Mouse (Mus musculus) intestine, embryonic 15.5 days (tissue): Measurements from ENCODE around the gene Cmtm1. TPM values are rescaled to one million over a fixed set of nuclear protein-coding genes. Genes with fewer than 3 reads are reported as not detected.
A peak's percentile ranks its signal among the peaks of the same experiment; 100 is the strongest.
"Not testable (repeated sequence)": the region's sequence is repeated elsewhere in the genome, so short reads cannot be mapped to it uniquely, and the experiment has no call there.

Source experiments
- ATAC-seq: fragments of 200-750 bp; cut with Nextera tagmentation; 2 replicates; pipeline ENCODE4 v1.8.0; 2017; ENCODE audit warnings: moderate TSS enrichment, moderate library complexity
- H3K27ac ChIP-seq: fragments of 300-500 bp; sonication (generic); 2 replicates; pipeline ENCODE4 v1.5.1; 2015; ENCODE audit warnings: mild to moderate bottlenecking, inconsistent platforms
- H3K27me3 ChIP-seq: fragments of 300-500 bp; sonication (generic); replicated peaks from 2 replicates; pipeline ENCODE4 v1.6.1; 2015; ENCODE audit warnings: inconsistent platforms
- H3K36me3 ChIP-seq: fragments of 300-500 bp; sonication (generic); 2 replicates; pipeline ENCODE4 v1.6.1; 2015; ENCODE audit warnings: inconsistent platforms
- H3K4me1 ChIP-seq: fragments of 300-500 bp; sonication (generic); replicated peaks from 2 replicates; pipeline ENCODE4 v1.6.1; 2015; ENCODE audit warnings: inconsistent platforms
- H3K4me2 ChIP-seq: fragments of 300-500 bp; sonication (generic); replicated peaks from 2 replicates; pipeline ENCODE4 v1.6.1; 2015; ENCODE audit warnings: mild to moderate bottlenecking, inconsistent platforms
- H3K4me3 ChIP-seq: fragments of 300-500 bp; sonication (generic); replicated peaks from 2 replicates; pipeline ENCODE4 v1.5.1; 2015; ENCODE audit warnings: inconsistent platforms
- H3K9ac ChIP-seq: fragments of 300-500 bp; sonication (generic); 2 replicates; pipeline ENCODE4 v1.6.1; 2015; ENCODE audit warnings: inconsistent platforms
- H3K9me3 ChIP-seq: fragments of 300-500 bp; sonication (generic); 2 replicates; pipeline ENCODE4 v1.6.1; 2016; ENCODE audit warnings: inconsistent platforms
- WGBS: fragments of 180-500 bp; shearing (Covaris S2); methylation state at CpG from one replicate; pipeline ENCODE4 v1.1.7; 2015; 5-methylcytosine and 5-hydroxymethylcytosine counted together
- polyA plus RNA-seq: library from polyadenylated mRNA; unstranded; fragments of >200 nt; fragmentation: Nextera tagmentation; extraction: Ambion mirVana; gene quantifications from 2 replicates; pipeline ENCODE4 v1.2.1, GENCODE M21; 2015

Gene Cmtm1
- polyA plus RNA-seq, 1 experiment from 2014 or later, result not detected

GRCm38 (mm10) chr8:104308341-104308740 is 1.6 kb downstream of the Cmtm1 start:
- WGBS, result 45% methylated on average over 6 of the region's 6 CpGs
- H3K9me3 ChIP-seq, H3K9ac ChIP-seq, H3K27me3 ChIP-seq, H3K36me3 ChIP-seq, H3K4me3 ChIP-seq, H3K4me2 ChIP-seq, H3K27ac ChIP-seq, H3K4me1 ChIP-seq: not testable (repeated sequence)
- peak; percentile 66; the same call in 1 of the 2 replicates for ATAC-seq

GRCm38 (mm10) chr8:104304962-104305361 is 5.0 kb downstream of the Cmtm1 start:
- Histone ChIP-seq H3K9ac (no peak overlapping the region), H3K4me2 (no peak overlapping the region), H3K27ac (no peak overlapping the region), H3K4me3 (no peak overlapping the region), H3K4me1 (no peaks in the 10 kb centered on the region), H3K27me3 (no peaks in the 10 kb centered on the region), H3K9me3 (no peaks in the 10 kb centered on the region), H3K36me3 (no peaks in the 10 kb centered on the region)
- WGBS, result 89% methylated on average over 11 of the region's 11 CpGs
- no peak for ATAC-seq

DNA sequence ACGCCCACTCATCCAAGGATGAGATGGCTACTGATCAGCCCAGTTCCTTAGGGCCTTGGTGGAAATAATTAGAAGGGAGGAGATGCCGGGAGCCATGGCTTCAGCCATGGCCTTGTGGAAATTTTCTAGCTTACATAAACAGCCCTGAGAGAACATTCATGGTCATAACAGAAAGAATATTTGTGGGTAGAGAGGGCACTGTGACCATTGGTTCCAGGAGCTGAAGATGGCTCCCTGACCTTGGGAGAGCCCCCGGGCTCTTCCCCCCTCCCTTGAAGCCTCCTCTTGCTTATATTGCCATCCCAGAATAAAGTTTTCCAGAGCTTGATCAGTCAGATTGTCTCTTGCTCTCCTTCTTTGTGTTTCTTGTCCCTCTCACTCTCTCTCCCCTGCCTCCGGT is 7.4 kb downstream of the Cmtm1 start:
- H3K9ac ChIP-seq, ATAC-seq, H3K27me3 ChIP-seq, H3K9me3 ChIP-seq, H3K36me3 ChIP-seq, H3K4me1 ChIP-seq, H3K4me3 ChIP-seq, H3K4me2 ChIP-seq, H3K27ac ChIP-seq: not testable (repeated sequence)
- 99% methylated on average over 4 of the region's 4 CpGs for WGBS

DNA sequence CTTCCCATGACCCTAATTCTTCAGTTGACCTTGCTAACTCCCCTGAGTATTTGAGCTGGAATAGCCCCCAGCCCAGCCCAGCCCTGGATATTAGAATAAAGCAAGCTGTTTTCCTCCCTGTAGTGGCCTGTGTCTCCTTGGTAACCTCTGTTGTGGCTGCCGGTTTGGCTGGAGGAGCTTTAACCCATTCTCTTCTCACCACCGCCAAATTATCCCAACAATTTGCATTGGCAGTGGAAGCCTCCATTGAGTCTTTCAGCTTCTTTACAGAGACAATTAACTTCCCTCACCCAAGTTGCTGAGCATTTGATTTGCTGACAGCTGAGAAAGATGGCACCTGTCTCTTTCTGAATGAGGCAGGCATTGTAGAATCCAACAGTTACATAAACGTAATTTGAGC is 8.4 kb downstream of the Cmtm1 start:
- 20% methylated on average over 3 of the region's 3 CpGs for WGBS
- H3K9me3 ChIP-seq, H3K27ac ChIP-seq, H3K4me2 ChIP-seq, ATAC-seq, H3K9ac ChIP-seq, H3K36me3 ChIP-seq, H3K4me3 ChIP-seq, H3K4me1 ChIP-seq, H3K27me3 ChIP-seq: not testable (repeated sequence)

- Histone ChIP-seq H3K27ac (no peak overlapping the region), H3K4me3 (no peak overlapping the region), H3K36me3 (no peaks in the 10 kb centered on the region), H3K4me1 (no peaks in the 10 kb centered on the region), H3K4me2 (no peak overlapping the region), H3K27me3 (no peaks in the 10 kb centered on the region), H3K9ac (no peak overlapping the region), H3K9me3 (no peaks in the 10 kb centered on the region)
- ATAC-seq, result no peak
- WGBS, result 79% methylated on average over 1 of the region's 1 CpGs
Observed at GRCm38 (mm10) chr8:104294396-104294795, 15.5 kb downstream of the Cmtm1 start.

DNA sequence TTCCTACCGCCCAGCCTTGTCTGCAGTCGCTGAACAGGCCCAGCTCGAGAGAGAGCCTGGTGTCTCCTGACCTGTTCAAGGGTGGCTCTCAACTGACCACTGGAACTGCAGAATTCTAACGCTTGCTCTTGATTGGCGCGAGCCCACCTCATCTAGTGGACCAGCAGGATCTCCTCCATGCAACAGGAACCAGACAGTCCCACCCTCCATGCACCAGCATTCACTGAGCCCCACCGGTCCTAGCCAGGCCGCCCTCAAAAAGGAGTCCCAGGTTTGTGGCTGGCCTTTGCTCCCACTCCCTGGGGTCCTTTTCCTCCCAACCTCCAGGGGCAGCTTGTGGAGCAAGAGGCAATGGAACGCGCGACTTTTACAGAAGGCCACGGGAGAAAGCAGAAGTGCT is 16.9 kb downstream of the Cmtm1 start, which contains the start of gene Cmtm2a:
TSS of gene Cmtm2a (minus strand) at position 101 of the 400 bp plus-strand sequence.
- H3K4me2 ChIP-seq, H3K27ac ChIP-seq, H3K4me1 ChIP-seq, H3K9me3 ChIP-seq, H3K4me3 ChIP-seq, H3K36me3 ChIP-seq, ATAC-seq, H3K9ac ChIP-seq, H3K27me3 ChIP-seq: not testable (repeated sequence)
- WGBS, result 90% methylated on average over 12 of the region's 12 CpGs

DNA sequence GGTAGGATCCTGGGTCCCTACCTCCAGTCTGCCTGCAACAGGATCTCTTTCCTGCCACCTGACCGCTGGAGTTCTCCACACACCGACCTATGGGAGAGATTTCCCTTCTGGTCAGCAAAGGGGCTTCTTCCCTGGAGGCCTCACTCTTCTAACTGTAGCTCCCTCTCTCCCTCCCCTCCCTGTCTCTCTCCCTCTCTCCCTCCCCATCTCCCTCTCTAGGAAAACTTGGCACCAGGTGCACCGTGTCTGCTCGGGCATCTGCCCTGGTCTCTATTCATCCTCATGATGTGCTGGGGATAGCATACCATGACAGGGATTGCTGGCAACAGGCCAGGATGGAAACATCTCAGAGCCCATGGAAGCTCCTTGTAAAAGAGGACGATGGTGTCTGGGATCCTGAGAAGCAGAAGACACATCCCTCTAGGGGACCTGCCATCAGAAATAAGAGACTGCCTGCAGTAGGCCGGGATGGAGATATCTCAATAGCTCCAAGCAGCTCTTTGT is 41.0 kb downstream of the Cmtm1 start:
- Histone ChIP-seq H3K4me2 (no peak overlapping the region), H3K4me1 (no peaks in the 10 kb centered on the region), H3K27me3 (no peaks in the 10 kb centered on the region), H3K9ac (no peak overlapping the region), H3K9me3 (no peaks in the 10 kb centered on the region), H3K4me3 (no peak overlapping the region), H3K27ac (no peak overlapping the region), H3K36me3 (peaks cover 5% of the 10 kb centered on the region; the same call in 1 of the 2 replicates)
- ATAC-seq, result no peak
- 81% methylated on average over 6 of the region's 6 CpGs for WGBS

DNA sequence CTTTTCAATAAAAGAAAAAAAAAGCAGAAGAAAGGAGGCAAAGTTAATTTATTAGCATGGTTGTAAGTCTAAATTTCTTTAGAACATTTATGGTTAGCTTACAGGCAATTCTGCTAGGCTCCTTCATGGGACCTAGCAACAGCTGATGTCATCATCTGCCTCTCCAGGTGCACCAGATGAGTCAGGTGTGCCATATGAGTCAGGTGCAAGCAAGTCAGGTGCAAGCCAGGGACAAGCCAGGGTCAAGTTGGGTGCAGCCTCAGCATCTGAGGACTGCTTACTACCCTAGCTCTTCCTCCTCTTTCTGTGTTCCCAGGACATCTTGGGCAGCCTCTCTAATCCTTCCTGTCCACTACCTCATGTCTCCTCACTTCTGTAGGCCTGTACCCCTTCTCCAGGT is 41.6 kb downstream of the Cmtm1 start:
- 0 out of 2 replicates have a peak, but pooled peaks have one; percentile 20 for ATAC-seq
- Histone ChIP-seq H3K4me1 (no peaks in the 10 kb centered on the region), H3K27me3 (no peaks in the 10 kb centered on the region), H3K27ac (no peak overlapping the region), H3K4me3 (no peak overlapping the region), H3K36me3 (peaks cover 8% of the 10 kb centered on the region; the same call in 1 of the 2 replicates), H3K4me2 (no peak overlapping the region), H3K9ac (no peak overlapping the region), H3K9me3 (no peaks in the 10 kb centered on the region)

- not testable (repeated sequence) for H3K4me3 ChIP-seq, H3K9ac ChIP-seq, H3K9me3 ChIP-seq, ATAC-seq, H3K27me3 ChIP-seq, H3K27ac ChIP-seq, H3K36me3 ChIP-seq, H3K4me2 ChIP-seq, H3K4me1 ChIP-seq
- 96% methylated on average over 22 of the region's 22 CpGs for WGBS
Observed at GRCm38 (mm10) chr8:104264271-104264935, 45.5 kb downstream of the Cmtm1 start.

DNA sequence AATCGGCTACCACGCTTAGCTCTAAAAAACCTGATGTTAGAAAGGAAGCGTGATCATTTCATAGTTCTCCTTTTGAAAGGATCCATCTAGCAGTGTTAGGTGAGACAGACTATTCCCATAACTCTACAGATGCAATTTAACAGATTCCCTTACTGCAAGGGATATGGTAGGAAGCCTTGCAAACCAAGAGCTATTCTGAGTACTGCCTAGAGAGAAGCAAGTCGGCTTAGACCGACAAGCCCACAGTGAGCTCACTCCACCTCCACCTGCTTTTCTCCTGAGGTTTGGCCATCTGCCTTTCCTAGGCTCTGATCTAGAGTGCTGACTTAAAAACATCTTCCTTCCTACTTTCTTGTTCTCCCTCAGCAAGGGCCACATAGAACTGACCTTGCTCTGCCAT is 48.1 kb downstream of the Cmtm1 start:
- not testable (repeated sequence) for H3K9ac ChIP-seq, H3K4me3 ChIP-seq, H3K9me3 ChIP-seq, H3K4me2 ChIP-seq, ATAC-seq, H3K27ac ChIP-seq, H3K27me3 ChIP-seq, H3K4me1 ChIP-seq
- 95% methylated on average over 5 of the region's 5 CpGs for WGBS
- peaks cover 21% of the 10 kb centered on the region for H3K36me3 ChIP-seq

DNA sequence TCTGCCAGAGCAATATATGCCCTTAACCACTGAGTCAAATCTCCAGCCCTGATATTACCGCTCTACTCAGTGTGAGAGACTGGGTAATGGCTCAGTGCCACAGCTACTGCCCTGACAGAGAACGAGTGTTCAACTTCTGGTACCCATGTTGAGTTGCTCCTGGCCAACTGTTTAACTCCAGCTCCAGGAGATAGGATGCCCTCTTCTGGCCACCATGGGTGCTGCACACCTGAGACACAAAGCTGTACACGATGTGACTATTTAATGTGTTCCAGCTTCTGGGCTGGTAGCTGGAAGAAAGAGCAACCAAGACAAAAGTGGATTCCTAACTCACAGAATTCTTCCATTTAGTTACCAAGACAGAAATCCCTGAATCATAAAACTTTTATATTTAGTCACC is 56.9 kb downstream of the Cmtm1 start:
- H3K27ac ChIP-seq, result no peak overlapping the region
- no peaks in the 10 kb centered on the region for H3K9me3 ChIP-seq
- no peaks in the 10 kb centered on the region for H3K27me3 ChIP-seq
- no peak overlapping the region for H3K9ac ChIP-seq
- H3K4me1 ChIP-seq, result no peaks in the 10 kb centered on the region
- H3K4me3 ChIP-seq, result no peak overlapping the region
- 90% methylated on average over 3 of the region's 3 CpGs for WGBS
- H3K4me2 ChIP-seq, result no peak overlapping the region
- ATAC-seq, result no peak
- H3K36me3 ChIP-seq, result 0 out of 2 replicates have a peak, but pooled peaks cover 2% of the 10 kb centered on the region

DNA sequence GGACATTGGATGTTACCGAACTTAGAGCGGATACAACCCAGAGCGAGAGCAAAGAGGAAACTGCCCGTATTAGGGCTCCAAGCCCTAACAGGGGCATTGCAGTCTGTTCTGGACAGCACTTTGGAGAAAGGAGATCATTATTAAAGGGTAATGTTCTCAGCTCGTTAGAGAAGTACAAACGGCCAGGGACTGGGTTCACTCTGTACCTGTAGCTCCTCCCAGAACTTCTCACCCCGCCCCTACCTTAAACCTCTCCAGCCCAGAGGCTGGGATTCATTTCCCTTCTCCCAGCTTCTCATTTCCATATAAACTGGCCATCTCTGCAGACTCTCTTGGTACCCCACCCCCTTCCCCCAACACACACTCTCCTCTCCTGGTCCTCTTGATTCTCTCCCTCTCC is 58.5 kb downstream of the Cmtm1 start:
- WGBS, result 0% methylated on average over 7 of the region's 7 CpGs

More for the DNA sequence above, 58.5 kb downstream of the Cmtm1 start:
- Histone ChIP-seq H3K9me3 (no peaks in the 10 kb centered on the region), H3K4me1 (peaks cover 12% of the 10 kb centered on the region), H3K4me3 (peak overlapping the region; percentile 60), H3K27me3 (no peaks in the 10 kb centered on the region), H3K4me2 (peak overlapping the region; percentile 75), H3K36me3 (no peaks in the 10 kb centered on the region), H3K27ac (peak overlapping the region; percentile 89; the same call in 1 of the 2 replicates), H3K9ac (peak overlapping the region; percentile 70)
- peak; percentile 56 for ATAC-seq
